Mouse (Mus musculus) kidney, embryonic 15.5 days (tissue): Measurements from ENCODE around the gene Acer1. TPM values are rescaled to one million over a fixed set of nuclear protein-coding genes. Genes with fewer than 3 reads are reported as not detected.

Source experiments
- ATAC-seq: fragments of 200-750 bp; cut with Nextera tagmentation; replicated peaks from 2 replicates; pipeline ENCODE4 v1.8.0; 2017; ENCODE audit warnings: moderate TSS enrichment; ENCODE audit not compliant: low FRiP score
- H3K27ac ChIP-seq: fragments of 300-500 bp; sonication (generic); 2 replicates; pipeline ENCODE4 v1.5.1; 2015; ENCODE audit warnings: mild to moderate bottlenecking, inconsistent platforms
- H3K27me3 ChIP-seq: fragments of 300-500 bp; sonication (generic); 2 replicates; pipeline ENCODE4 v1.6.1; 2015; ENCODE audit warnings: inconsistent platforms
- H3K36me3 ChIP-seq: fragments of 300-500 bp; sonication (generic); 2 replicates; pipeline ENCODE4 v1.6.1; 2015; ENCODE audit warnings: inconsistent platforms
- H3K4me1 ChIP-seq: fragments of 300-500 bp; sonication (generic); 2 replicates; pipeline ENCODE4 v1.6.1; 2015; ENCODE audit warnings: inconsistent platforms
- H3K4me2 ChIP-seq: fragments of 300-500 bp; sonication (generic); 2 replicates; pipeline ENCODE4 v1.6.1; 2015; ENCODE audit warnings: moderate library complexity, mild to moderate bottlenecking, inconsistent platforms
- H3K4me3 ChIP-seq: fragments of 300-500 bp; sonication (generic); replicated peaks from 2 replicates; pipeline ENCODE4 v1.5.1; 2015; ENCODE audit warnings: mild to moderate bottlenecking, inconsistent platforms
- H3K9ac ChIP-seq: fragments of 300-500 bp; sonication (generic); 2 replicates; pipeline ENCODE4 v1.6.1; 2015; ENCODE audit warnings: mild to moderate bottlenecking, inconsistent platforms
- H3K9me3 ChIP-seq: fragments of 300-500 bp; sonication (generic); replicated peaks from 2 replicates; pipeline ENCODE4 v1.6.1; 2016; ENCODE audit warnings: inconsistent platforms
- WGBS: fragments of 180-500 bp; shearing (Covaris S2); methylation state at CpG from one replicate; pipeline ENCODE4 v1.1.7; 2015; ENCODE audit warnings: mixed read lengths; 5-methylcytosine and 5-hydroxymethylcytosine counted together
- polyA plus RNA-seq: library from polyadenylated mRNA; unstranded; fragments of >200 nt; fragmentation: Nextera tagmentation; extraction: Ambion mirVana; gene quantifications from 2 replicates; pipeline ENCODE4 v1.2.1, GENCODE M21; 2015

Acer1 gene
- polyA plus RNA-seq, 1 experiment from 2014 or later = not detected

GRCm38 (mm10) chr17:56906166-56906565 is 75.8 kb downstream of the Acer1 start:
- 94% methylated on average over 3 of the region's 3 CpGs for WGBS
- no peak overlapping the region for H3K27ac ChIP-seq
- peaks cover 90% of the 10 kb centered on the region for H3K36me3 ChIP-seq

More at GRCm38 (mm10) chr17:56906166-56906565, 75.8 kb downstream of the Acer1 start:
- no peak for ATAC-seq
- H3K27me3 ChIP-seq = no peaks in the 10 kb centered on the region
- H3K9ac ChIP-seq = no peak overlapping the region
- peaks cover 13% of the 10 kb centered on the region for H3K4me1 ChIP-seq
- no peak overlapping the region for H3K4me3 ChIP-seq
- no peaks in the 10 kb centered on the region for H3K9me3 ChIP-seq
- no peak overlapping the region for H3K4me2 ChIP-seq

Other genes starting within 250 kb of the Acer1 start
- 6.5 and 7.1 TPM in 2 replicates for gene Nrtn, start 224.6 kb downstream of the Acer1 start, polyA plus RNA-seq
- 46.5 and 54.6 TPM in 2 replicates for gene Dus3l, start 217.4 kb downstream of the Acer1 start, polyA plus RNA-seq
- 1.7 and 1.8 TPM in 2 replicates for gene Prr22, start 211.9 kb downstream of the Acer1 start, polyA plus RNA-seq
- 3.7 and 4.1 TPM in 2 replicates for gene Rfx2, start 151.1 kb downstream of the Acer1 start, polyA plus RNA-seq
- not detected in 2 replicates for gene Acsbg2, start 107.7 kb downstream of the Acer1 start, polyA plus RNA-seq
- gene 1700061G19Rik, start 106.6 kb downstream of the Acer1 start, polyA plus RNA-seq = 0.27 and 0.30 TPM in 2 replicates
- gene Mllt1, start 46.7 kb downstream of the Acer1 start, polyA plus RNA-seq = 54.6 and 57.8 TPM in 2 replicates
- 150 and 165 TPM in 2 replicates for gene Clpp, start 8.2 kb upstream of the Acer1 start, polyA plus RNA-seq
- gene Alkbh7, start 15.2 kb upstream of the Acer1 start, polyA plus RNA-seq = 55.3 and 56.7 TPM in 2 replicates
- gene Pspn, start 17.9 kb upstream of the Acer1 start, polyA plus RNA-seq = 0.87 and 1.3 TPM in 2 replicates
- 64.0 and 70.3 TPM in 2 replicates for gene Gtf2f1, start 29.2 kb upstream of the Acer1 start, polyA plus RNA-seq
- gene Gm17949, start 29.3 kb upstream of the Acer1 start, polyA plus RNA-seq = 0.30 and 0.37 TPM in 2 replicates
- gene Khsrp, start 49.4 kb upstream of the Acer1 start, polyA plus RNA-seq = 46.1 TPM in 2 replicates
- 0.26 TPM in 1 of 2 replicates, not detected in the other for gene Slc25a41, start 59.5 kb upstream of the Acer1 start, polyA plus RNA-seq
- gene Crb3, start 77.0 kb upstream of the Acer1 start, polyA plus RNA-seq = 49.9 and 52.7 TPM in 2 replicates
- 11.4 and 12.9 TPM in 2 replicates for gene Slc25a23, start 77.7 kb upstream of the Acer1 start, polyA plus RNA-seq
- 4.7 and 6.0 TPM in 2 replicates for gene Dennd1c, start 96.4 kb upstream of the Acer1 start, polyA plus RNA-seq
- gene Tubb4a, start 105.7 kb upstream of the Acer1 start, polyA plus RNA-seq = 23.6 and 29.4 TPM in 2 replicates
- 10.2 and 10.4 TPM in 2 replicates for gene Tnfsf9, start 123.2 kb upstream of the Acer1 start, polyA plus RNA-seq
- 0.38 TPM in 1 of 2 replicates, not detected in the other for gene Cd70, start 167.7 kb upstream of the Acer1 start, polyA plus RNA-seq
- 0.08 TPM in 1 of 2 replicates, not detected in the other for gene Tnfsf14, start 212.1 kb upstream of the Acer1 start, polyA plus RNA-seq
- gene C3, start 246.0 kb upstream of the Acer1 start, polyA plus RNA-seq = 2.3 and 5.4 TPM in 2 replicates